Comparison of ENCODE assay signal across 8 mouse cellular contexts in the genomic region with DNA sequence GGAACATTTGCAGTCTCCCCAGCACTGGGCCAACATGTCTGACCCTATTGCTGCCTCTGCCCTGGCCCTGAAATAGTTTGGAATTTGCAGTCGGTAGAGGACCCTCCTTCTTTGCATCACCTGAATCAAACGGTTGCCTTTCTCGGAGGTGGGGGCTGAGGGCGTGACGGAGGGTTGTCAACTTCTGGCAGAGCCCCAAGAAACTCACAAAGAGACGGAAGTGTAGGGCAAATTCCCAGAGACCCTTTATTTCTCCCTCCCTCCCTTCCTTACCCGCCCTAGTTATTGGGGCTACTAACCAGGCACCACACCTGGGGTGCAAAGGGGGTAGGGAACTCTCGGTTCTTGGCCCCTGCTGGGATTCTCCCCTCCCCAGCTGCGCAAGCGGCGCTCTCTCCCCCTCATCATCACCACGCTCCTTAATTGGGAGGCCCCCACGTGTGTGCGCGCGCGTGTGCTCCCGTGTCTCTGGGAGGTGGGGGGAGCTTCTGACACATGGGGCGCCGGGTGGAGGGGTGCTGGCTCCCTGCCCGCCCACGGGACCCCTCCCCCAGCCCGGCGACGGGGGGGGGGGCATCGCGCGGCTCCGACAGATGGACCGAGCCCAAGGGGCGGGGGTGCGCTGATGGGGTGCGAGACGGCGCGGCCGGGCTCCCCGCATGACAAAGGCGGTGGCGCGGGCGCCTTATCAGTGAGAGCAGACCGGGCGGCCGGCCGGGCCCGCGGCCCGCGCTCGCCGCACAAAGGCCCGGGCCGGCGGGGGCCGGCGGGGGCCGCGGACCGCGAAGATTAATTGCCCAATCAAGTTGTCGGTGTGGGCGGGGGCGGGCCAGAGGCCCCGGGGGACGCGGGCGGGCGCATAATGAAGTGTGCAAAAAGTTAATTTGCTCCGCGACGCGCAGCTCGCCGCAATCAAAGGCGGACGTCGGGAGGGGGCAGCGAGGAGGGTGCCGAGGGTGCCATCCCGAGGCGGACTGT. TPM values are rescaled to one million over a fixed set of nuclear protein-coding genes. Genes with fewer than 3 reads are reported as not detected.
DNase-seq lines count a peak whose midpoint lies in the region; ATAC-seq lines count a peak whose summit lies in the region.
"Had no signal": no experiment of that assay in that cellular context is flagged by ENCODE, and none has a peak within 500 bp of the region (broad histone marks: within the 10 kb centered on the region; RNA-seq: fewer than 3 reads in every experiment).

No protein-coding gene starts in this region.

- peaks cover 22% of the 10 kb centered on the region for H3K4me1 ChIP-seq in hindbrain, embryonic 11.5 days (replicated peaks; ENCODE audit: control insufficient read depth, insufficient read depth, low read length)
- H3K4me1 ChIP-seq in midbrain, embryonic 12.5 days: peaks cover 58% of the 10 kb centered on the region

- under 1% methylated on average over 63 of the region's 82 CpGs for WGBS in hindbrain, embryonic 11.5 days
- 1% methylated on average over 44 of the region's 82 CpGs for WGBS in midbrain, embryonic 12.5 days

- no peaks in the 10 kb centered on the region for H3K9me3 ChIP-seq in hindbrain, embryonic 11.5 days (ENCODE audit: control insufficient read depth, low read length)
- H3K9me3 ChIP-seq in midbrain, embryonic 12.5 days: no peaks in the 10 kb centered on the region

- peaks cover 15% of the 10 kb centered on the region; the same call in 1 of the 2 replicates for H3K27me3 ChIP-seq in hindbrain, embryonic 11.5 days (ENCODE audit: control insufficient read depth, insufficient read depth, low read length)
- H3K27me3 ChIP-seq in midbrain, embryonic 12.5 days: peaks cover 45% of the 10 kb centered on the region

- peak; percentile 70 for ATAC-seq in hindbrain, embryonic 11.5 days (ENCODE audit: low FRiP score)
- ATAC-seq in midbrain, embryonic 12.5 days (ENCODE audit: low FRiP score, low read depth): peak; percentile 68
- no peak for ATAC-seq in activated CD4-positive, CD25-positive, alpha-beta regulatory T cell, adult 4 months

- no peaks in the 10 kb centered on the region for H3K36me3 ChIP-seq in hindbrain, embryonic 11.5 days (ENCODE audit: control insufficient read depth, insufficient read depth, low read length)
- H3K36me3 ChIP-seq in midbrain, embryonic 12.5 days: no peaks in the 10 kb centered on the region

- peak overlapping the region; percentile 98 for H3K27ac ChIP-seq in hindbrain, embryonic 11.5 days (ENCODE audit: low read depth, low read length)
- H3K27ac ChIP-seq in midbrain, embryonic 12.5 days (replicated peaks): peak overlapping the region; percentile 94

- peak overlapping the region; percentile 37 for H3K4me3 ChIP-seq in hindbrain, embryonic 11.5 days (ENCODE audit: low read depth, low read length)
- peak overlapping the region; percentile 49 for H3K4me3 ChIP-seq in midbrain, embryonic 12.5 days

- peak; percentile 46 to 56 for DNase-seq in layer of hippocampus, postnatal 10 days (ENCODE audit: low spot score in 2 of 2)
- DNase-seq in layer of hippocampus, adult 18-20 months (ENCODE audit: low spot score in 2 of 2): no peak
- peak; percentile 46 for DNase-seq in embryo, embryonic 9.5 days (ENCODE audit: extremely low spot score)
- DNase-seq in hindbrain, embryonic 11.5 days (ENCODE audit: low spot score): peak; percentile 52
- DNase-seq in right cerebral cortex, postnatal 36 days (ENCODE audit: low spot score in 2 of 2): no peak

- H3K4me2 ChIP-seq in hindbrain, embryonic 11.5 days (replicated peaks; ENCODE audit: low read depth, low read length): peak overlapping the region; percentile 93
- peak overlapping the region; percentile 87 for H3K4me2 ChIP-seq in midbrain, embryonic 12.5 days (replicated peaks)

- H3K9ac ChIP-seq in hindbrain, embryonic 11.5 days (ENCODE audit: low read depth, low read length): peak overlapping the region; percentile 77
- H3K9ac ChIP-seq in midbrain, embryonic 12.5 days (replicated peaks): peak overlapping the region; percentile 80

RNA-seq across cellular contexts. Expression of a gene that starts 33.0 kb away (rescaled TPM):
- total RNA-seq in layer of hippocampus, postnatal 10 days (2021): 10 to 100 TPM; 20.8 to 21.8 TPM
- 10 to 100 TPM; 23.6 to 24.2 TPM for total RNA-seq in layer of hippocampus, adult 18-20 months (2021)
- polyA plus RNA-seq in hindbrain, embryonic 11.5 days (2014; fragmentation: Nextera tagmentation; extraction: Ambion mirVana): 27.1 and 31.4 TPM in 2 replicates
- 15.3 and 17.1 TPM in 2 replicates for polyA plus RNA-seq in midbrain, embryonic 12.5 days (2016; fragmentation: Nextera tagmentation; extraction: Ambion mirVana)
- not detected for polyA plus RNA-seq in activated CD4-positive, CD25-positive, alpha-beta regulatory T cell, adult 4 months (2017; shearing (Covaris generic))
- total RNA-seq: neutrophil, adult 5-6 weeks had no signal

RNA-seq across cellular contexts. Expression of a gene that starts 52.0 kb away (rescaled TPM):
- total RNA-seq in layer of hippocampus, postnatal 10 days (2021): 1 to 10 TPM; 3.1 TPM
- 1 to 10 TPM; 2.1 to 2.4 TPM for total RNA-seq in layer of hippocampus, adult 18-20 months (2021)
- polyA plus RNA-seq in hindbrain, embryonic 11.5 days (2014; fragmentation: Nextera tagmentation; extraction: Ambion mirVana): 0.56 and 0.73 TPM in 2 replicates
- polyA plus RNA-seq in midbrain, embryonic 12.5 days (2016; fragmentation: Nextera tagmentation; extraction: Ambion mirVana): 0.94 and 1.2 TPM in 2 replicates
- polyA plus RNA-seq in activated CD4-positive, CD25-positive, alpha-beta regulatory T cell, adult 4 months (2017; shearing (Covaris generic)): 1 to 10 TPM; 7.3 to 8.4 TPM

RNA-seq across cellular contexts. Expression of a gene that starts 57.0 kb away (rescaled TPM):
- total RNA-seq in layer of hippocampus, postnatal 10 days (2021): 10 to 100 TPM; 40.4 to 43.0 TPM
- 10 to 100 TPM; 74.1 to 84.4 TPM for total RNA-seq in layer of hippocampus, adult 18-20 months (2021)
- 13.4 and 14.8 TPM in 2 replicates for polyA plus RNA-seq in hindbrain, embryonic 11.5 days (2014; fragmentation: Nextera tagmentation; extraction: Ambion mirVana)
- 14.3 and 15.2 TPM in 2 replicates for polyA plus RNA-seq in midbrain, embryonic 12.5 days (2016; fragmentation: Nextera tagmentation; extraction: Ambion mirVana)
- 1 to 10 TPM in 1 of 2 experiments, under 1 TPM in 1; 0.92 to 1.5 TPM for polyA plus RNA-seq in activated CD4-positive, CD25-positive, alpha-beta regulatory T cell, adult 4 months (2017; shearing (Covaris generic))

Comparison
In these comparisons a context has a peak if more than half of its experiments do, and no peak if none do; other contexts are left out.
1. DNase-seq: peak in layer of hippocampus, postnatal 10 days (2 of 2), embryo, embryonic 9.5 days (single experiment) and hindbrain, embryonic 11.5 days (single experiment); none in layer of hippocampus, adult 18-20 months (0 of 2) and right cerebral cortex, postnatal 36 days (0 of 2).
2. RNA of a gene that starts 33.0 kb away (polyA plus RNA-seq): 27.1 to 31.4 TPM in hindbrain, embryonic 11.5 days and 15.3 to 17.1 TPM in midbrain, embryonic 12.5 days; not detected in activated CD4-positive, CD25-positive, alpha-beta regulatory T cell, adult 4 months; every median in the first group is over 10 times any median in the second.